Mouse (Mus musculus) kidney, postnatal 0 days (tissue): ENCODE measurements at regions not wholly inside any gene's neighbourhood (a gene's known extent, or its start where the extent isn't known, plus 50 kb on each side); places are given as distances from the start of the nearest gene placed in this dataset.
"Not testable (repeated sequence)": the region's sequence is repeated elsewhere in the genome, so short reads cannot be mapped to it uniquely, and the experiment has no call there.

Experiments used
- ATAC-seq: fragments of 200-750 bp; cut with Nextera tagmentation; replicated peaks from 2 replicates; pipeline ENCODE4 v1.8.0; 2017; ENCODE audit warnings: low read depth, moderate number of reproducible peaks, moderate TSS enrichment, moderate library complexity; ENCODE audit not compliant: low FRiP score
- DNase-seq: peaks from one replicate; pipeline ENCODE4 v3.0.0-alpha.2; 2016; ENCODE audit warnings: low spot score
- H3K27ac ChIP-seq: fragments of 300-500 bp; sonication (generic); 2 replicates; pipeline ENCODE4 v1.5.1; 2014; ENCODE audit warnings: mild to moderate bottlenecking
- H3K27me3 ChIP-seq: fragments of 300-500 bp; sonication (generic); 2 replicates; pipeline ENCODE4 v1.6.1; 2014; ENCODE audit warnings: low read length, mixed read lengths; ENCODE audit not compliant: insufficient read depth
- H3K36me3 ChIP-seq: fragments of 300-500 bp; sonication (generic); 2 replicates; pipeline ENCODE4 v1.6.1; 2014; ENCODE audit warnings: low read length, mixed read lengths; ENCODE audit not compliant: insufficient read depth
- H3K4me1 ChIP-seq: fragments of 300-500 bp; sonication (generic); replicated peaks from 2 replicates; pipeline ENCODE4 v1.6.1; 2014; ENCODE audit warnings: antibody characterized with exemption, low read length, mixed read lengths; ENCODE audit not compliant: insufficient read depth
- H3K4me2 ChIP-seq: fragments of 300-500 bp; sonication (generic); 2 replicates; pipeline ENCODE4 v1.6.1; 2014; ENCODE audit warnings: mild to moderate bottlenecking, low read length, moderate library complexity, mixed read lengths
- H3K4me3 ChIP-seq: fragments of 300-500 bp; sonication (generic); replicated peaks from 2 replicates; pipeline ENCODE4 v1.5.1; 2014; ENCODE audit warnings: low read depth, low read length
- H3K9ac ChIP-seq: fragments of 300-500 bp; sonication (generic); 2 replicates; pipeline ENCODE4 v1.6.1; 2014; ENCODE audit warnings: low read depth, low read length
- H3K9me3 ChIP-seq: fragments of 300-500 bp; sonication (generic); replicated peaks from 2 replicates; pipeline ENCODE4 v1.6.1; 2016; ENCODE audit warnings: low read length, inconsistent platforms, mixed read lengths
- CTCF ChIP-seq: IDR thresholded peaks from 2 replicates; pipeline ENCODE4 v1.5.1; 2016; ENCODE audit warnings: antibody characterized with exemption, low read depth, mild to moderate bottlenecking, moderate library complexity
- WGBS: fragments of 180-500 bp; shearing (Covaris S2); extraction: QIAGEN DNeasy Blood & Tissue Kit; methylation state at CpG from one replicate; pipeline ENCODE4 v1.1.7; 2014; 5-methylcytosine and 5-hydroxymethylcytosine counted together

GRCm38 (mm10) chr13:104549016-104549415 is 243.3 kb upstream of the Srek1ip1 start:
- no peak for TF ChIP-seq CTCF
- DNase-seq (no peak), ATAC-seq (no peak)
- Histone ChIP-seq H3K9me3 (no peaks in the 10 kb centered on the region), H3K4me3 (no peak overlapping the region), H3K36me3 (no peaks in the 10 kb centered on the region), H3K9ac (no peak overlapping the region), H3K4me2 (no peak overlapping the region), H3K4me1 (no peaks in the 10 kb centered on the region), H3K27me3 (no peaks in the 10 kb centered on the region), H3K27ac (no peak overlapping the region)
- 77% methylated on average over 9 of the region's 9 CpGs for WGBS

DNA sequence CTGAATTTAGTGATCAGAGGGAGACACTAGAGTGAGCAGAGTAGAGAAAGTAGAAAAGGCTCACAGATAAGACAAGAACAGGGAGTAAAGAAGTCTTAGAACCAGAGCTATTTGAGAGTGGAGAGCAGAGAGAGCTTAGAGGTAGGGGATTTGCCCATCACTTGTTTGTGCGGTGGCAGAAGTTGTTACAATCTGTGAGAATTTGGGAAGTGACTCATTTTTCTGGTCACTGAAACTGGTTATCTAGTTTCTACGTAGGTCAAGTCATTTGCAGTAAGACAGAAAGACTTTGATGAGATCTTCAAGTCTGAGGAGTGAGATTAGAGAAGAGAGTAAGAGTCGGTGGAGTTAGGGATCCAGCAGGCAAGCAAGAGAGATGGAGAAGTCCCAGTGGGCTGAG is 239.0 kb upstream of the Srek1ip1 start:
- no peak overlapping the region for H3K4me3 ChIP-seq
- no peaks in the 10 kb centered on the region for H3K36me3 ChIP-seq
- no peak for TF ChIP-seq CTCF
- no peak overlapping the region for H3K27ac ChIP-seq
- H3K4me1 ChIP-seq, result no peaks in the 10 kb centered on the region
- H3K9me3 ChIP-seq, result no peaks in the 10 kb centered on the region
- DNase-seq (no peak), ATAC-seq (no peak)
- WGBS, result 90% methylated on average over 3 of the region's 3 CpGs
- no peak overlapping the region for H3K4me2 ChIP-seq
- no peak overlapping the region for H3K9ac ChIP-seq
- no peaks in the 10 kb centered on the region for H3K27me3 ChIP-seq

DNA sequence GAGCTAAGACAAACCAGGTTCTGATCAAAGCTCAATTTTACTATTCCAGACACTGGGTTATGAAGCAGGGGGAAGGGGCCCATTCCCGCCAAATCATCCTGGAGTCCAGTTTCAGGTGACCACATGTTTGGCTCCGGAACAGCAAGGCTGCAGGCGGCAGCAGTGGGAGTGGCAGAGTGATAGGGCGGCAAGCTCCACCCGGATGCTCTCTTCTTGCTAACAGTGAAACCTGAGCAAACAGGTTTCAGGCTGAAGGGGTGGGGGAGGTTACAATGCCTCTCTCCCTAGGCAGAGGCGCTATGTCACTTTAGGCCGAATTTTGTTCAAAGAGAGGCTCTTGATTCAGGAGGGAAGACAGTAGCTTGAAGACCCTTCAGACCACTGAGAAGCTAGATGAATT is 235.7 kb upstream of the Srek1ip1 start:
- peak; percentile 64 for DNase-seq

GRCm38 (mm10) chr13:104559876-104560275 is 232.4 kb upstream of the Srek1ip1 start:
- Histone ChIP-seq H3K9ac (no peak overlapping the region), H3K36me3 (no peaks in the 10 kb centered on the region), H3K27me3 (no peaks in the 10 kb centered on the region), H3K4me2 (no peak overlapping the region), H3K9me3 (no peaks in the 10 kb centered on the region), H3K4me3 (no peak overlapping the region), H3K4me1 (peaks cover 4% of the 10 kb centered on the region; the same call in 1 of the 2 replicates), H3K27ac (no peak overlapping the region)
- TF ChIP-seq CTCF, result no peak
- no peak for ATAC-seq
- no peak for DNase-seq
- WGBS, result 76% methylated on average over 5 of the region's 5 CpGs

More for the DNA sequence above, 235.7 kb upstream of the Srek1ip1 start:
- 17% methylated on average over 7 of the region's 7 CpGs for WGBS
- not testable (repeated sequence) for H3K4me1 ChIP-seq, H3K27ac ChIP-seq, H3K4me3 ChIP-seq, H3K36me3 ChIP-seq, H3K27me3 ChIP-seq, H3K9me3 ChIP-seq, H3K9ac ChIP-seq
- H3K4me2 ChIP-seq, result peak overlapping the region; percentile 19; the same call in 1 of the 2 replicates
- TF ChIP-seq CTCF, result peak; percentile 9; the same call in 1 of the 2 replicates
- peak; percentile 87 for ATAC-seq

- DNase-seq (peak; percentile 67), ATAC-seq (no peak)
- 47% methylated on average over 15 of the region's 15 CpGs for WGBS
- H3K9me3 ChIP-seq, result no peaks in the 10 kb centered on the region
- H3K27me3 ChIP-seq, result no peaks in the 10 kb centered on the region
- H3K4me2 ChIP-seq, result peak overlapping the region; percentile 23
- no peaks in the 10 kb centered on the region for H3K36me3 ChIP-seq
- no peak overlapping the region for H3K9ac ChIP-seq
- TF ChIP-seq CTCF, result no peak
- peaks cover 4% of the 10 kb centered on the region; the same call in 1 of the 2 replicates for H3K4me1 ChIP-seq
- H3K4me3 ChIP-seq, result no peak overlapping the region
- H3K27ac ChIP-seq, result no peak overlapping the region
These were observed 231.7 kb upstream of the Srek1ip1 start for GRCm38 (mm10) chr13:104560500-104561114.

DNA sequence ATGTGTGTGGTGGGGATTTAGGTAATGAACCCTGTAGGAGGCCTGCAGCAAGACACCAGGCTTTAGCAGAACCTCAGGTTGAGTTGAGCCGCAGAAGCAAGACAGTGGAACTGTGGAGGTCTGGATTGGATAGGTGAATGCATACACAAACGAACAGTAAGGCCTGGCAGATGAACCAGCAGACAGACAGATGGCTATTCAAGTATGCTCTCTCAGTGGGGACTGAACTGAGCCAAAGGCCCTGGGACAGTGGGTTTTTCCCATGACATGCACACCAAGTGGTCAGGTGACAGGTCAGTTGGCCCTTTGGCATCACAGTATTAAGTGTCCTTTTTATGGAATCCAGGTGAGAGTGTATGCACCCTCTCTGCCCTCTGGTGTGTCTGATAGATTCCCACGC is 229.7 kb upstream of the Srek1ip1 start:
- Histone ChIP-seq H3K9ac (no peak overlapping the region), H3K4me3 (no peak overlapping the region), H3K27me3 (no peaks in the 10 kb centered on the region), H3K36me3 (no peaks in the 10 kb centered on the region), H3K4me1 (peaks cover 4% of the 10 kb centered on the region; the same call in 1 of the 2 replicates), H3K27ac (no peak overlapping the region), H3K9me3 (no peaks in the 10 kb centered on the region), H3K4me2 (no peak overlapping the region)
- ATAC-seq (no peak), DNase-seq (no peak)
- WGBS, result 60% methylated on average over 3 of the region's 3 CpGs
- no peak for TF ChIP-seq CTCF

DNA sequence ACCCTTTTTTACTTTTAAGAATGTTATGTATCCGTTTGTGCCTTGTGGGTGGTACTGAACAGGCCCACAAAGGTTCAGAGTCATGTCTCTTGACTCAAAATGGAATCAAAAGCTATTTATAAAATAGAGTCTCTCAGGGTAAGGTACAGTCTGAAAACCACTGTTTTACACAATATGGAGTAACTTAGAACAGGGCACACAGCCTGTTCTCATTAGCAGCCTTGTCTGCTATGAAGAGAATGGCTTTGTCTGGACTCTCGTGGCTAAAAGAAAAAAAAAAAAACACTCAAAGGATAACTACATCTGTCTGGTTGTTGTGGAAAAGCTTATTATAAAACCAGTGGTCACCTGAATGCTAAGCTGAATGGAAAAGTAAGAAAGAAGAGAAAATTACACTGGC is 229.3 kb upstream of the Srek1ip1 start:
- H3K9ac ChIP-seq, result no peak overlapping the region
- H3K4me2 ChIP-seq, result no peak overlapping the region
- 51% methylated on average over 2 of the region's 2 CpGs for WGBS
- H3K27ac ChIP-seq, result no peak overlapping the region
- peaks cover 4% of the 10 kb centered on the region; the same call in 1 of the 2 replicates for H3K4me1 ChIP-seq
- no peaks in the 10 kb centered on the region for H3K27me3 ChIP-seq
- H3K36me3 ChIP-seq, result no peaks in the 10 kb centered on the region
- TF ChIP-seq CTCF, result no peak
- DNase-seq (no peak), ATAC-seq (no peak)
- H3K4me3 ChIP-seq, result no peak overlapping the region
- H3K9me3 ChIP-seq, result no peaks in the 10 kb centered on the region
